Comparison of ENCODE assay signal across 23 mouse cellular contexts in the genomic region with DNA sequence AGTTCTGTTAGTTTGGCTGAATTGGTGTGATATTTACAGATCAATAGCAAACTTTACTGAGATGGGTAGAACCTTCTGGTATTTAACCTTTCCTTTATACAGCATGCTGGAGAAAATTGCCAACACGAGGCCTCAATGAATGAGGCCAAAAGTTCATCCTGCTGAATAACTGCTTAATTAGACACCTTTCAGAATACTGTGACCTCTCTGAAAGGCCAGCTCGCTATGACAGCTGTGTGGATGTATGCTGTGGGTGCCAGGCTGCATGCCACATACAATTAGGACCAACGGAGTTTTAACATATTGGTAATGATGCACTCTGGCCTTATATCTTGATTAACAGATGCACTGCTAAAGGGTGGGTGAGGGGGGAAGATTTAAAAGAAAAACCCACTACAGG.
DNase-seq lines count a peak whose midpoint lies in the region; ATAC-seq and TF ChIP-seq lines count a peak whose summit lies in the region.
"Had no signal": no experiment of that assay in that cellular context is flagged by ENCODE, and none has a peak within 500 bp of the region (broad histone marks: within the 10 kb centered on the region; RNA-seq: fewer than 3 reads in every experiment).

No protein-coding gene starts in this region.

- no peaks in the 10 kb centered on the region for H3K9me3 ChIP-seq in forebrain, embryonic 12.5 days
- no peaks in the 10 kb centered on the region for H3K9me3 ChIP-seq in forebrain, embryonic 15.5 days
- H3K9me3 ChIP-seq: embryonic facial prominence, embryonic 10.5 days; embryonic facial prominence, embryonic 12.5 days had no signal

- no peak overlapping the region for H3K9ac ChIP-seq in forebrain, embryonic 12.5 days
- H3K9ac ChIP-seq in forebrain, embryonic 15.5 days (replicated peaks): no peak overlapping the region
- H3K9ac ChIP-seq: embryonic facial prominence, embryonic 12.5 days; forebrain, postnatal 0 days had no signal

- WGBS in forebrain, embryonic 12.5 days: 32% methylated on average over 3 of the region's 3 CpGs
- 21% methylated on average over 3 of the region's 3 CpGs for WGBS in forebrain, embryonic 15.5 days

- peak; percentile 61; the same call in 1 of the 2 replicates for ATAC-seq in forebrain, embryonic 12.5 days (ENCODE audit: low FRiP score)
- ATAC-seq in forebrain, embryonic 15.5 days (replicated peaks): no peak
- ATAC-seq: activated CD4-positive, CD25-positive, alpha-beta regulatory T cell, adult 4 months; CD4-positive, CD25-positive, alpha-beta regulatory T cell, adult 4 months; forebrain, postnatal 0 days; Patski had no signal

- H3K36me3 ChIP-seq in forebrain, embryonic 12.5 days (replicated peaks): no peaks in the 10 kb centered on the region
- no peaks in the 10 kb centered on the region for H3K36me3 ChIP-seq in forebrain, embryonic 15.5 days
- H3K36me3 ChIP-seq: embryonic facial prominence, embryonic 10.5 days; embryonic facial prominence, embryonic 12.5 days; G1E had no signal

- DNase-seq in layer of hippocampus, adult 2 months (ENCODE audit: low spot score in 2 of 2): no peak
- DNase-seq in layer of hippocampus, adult 9-11 months: no peak
- DNase-seq in brain, embryonic 14.5 days (ENCODE audit: low read depth): peak; percentile 52
- DNase-seq in retina, postnatal 1 day: peak; percentile 38
- DNase-seq in thymus, postnatal 0 days (ENCODE audit: low spot score): no peak
- DNase-seq: adrenal gland, adult 8-10 months; adrenal gland, postnatal 14 days; adrenal gland, postnatal 36 days; B cell, adult 2 months; cerebellum, adult 11 months; cerebellum, adult 18-20 months; cerebellum, adult 9-10 months; cerebellum, postnatal 10 days; cerebellum, postnatal 25 days; forebrain, postnatal 0 days had no signal

- no peak for TF ChIP-seq POLR2A in brain, embryonic 14.5 days (IDR thresholded peaks at IDR 0.05; ENCODE audit: borderline replicate concordance, extremely low read depth, insufficient read depth, insufficient read length, poor library complexity, severe bottlenecking)

- no peaks in the 10 kb centered on the region for H3K27me3 ChIP-seq in forebrain, embryonic 12.5 days
- H3K27me3 ChIP-seq in forebrain, embryonic 15.5 days: no peaks in the 10 kb centered on the region
- H3K27me3 ChIP-seq: embryonic facial prominence, embryonic 12.5 days; Patski had no signal

- H3K27ac ChIP-seq in forebrain, embryonic 12.5 days: no peak overlapping the region
- no peak overlapping the region for H3K27ac ChIP-seq in forebrain, embryonic 15.5 days (replicated peaks)
- peak overlapping the region; percentile 32; the same call in 1 of the 2 replicates for H3K27ac ChIP-seq in layer of hippocampus, adult 2 months
- H3K27ac ChIP-seq: embryonic facial prominence, embryonic 10.5 days; embryonic facial prominence, embryonic 12.5 days had no signal

- no peak overlapping the region for H3K4me2 ChIP-seq in forebrain, embryonic 12.5 days
- H3K4me2 ChIP-seq in forebrain, embryonic 15.5 days (replicated peaks): no peak overlapping the region
- H3K4me2 ChIP-seq: embryonic facial prominence, embryonic 12.5 days had no signal

- no peak overlapping the region for H3K4me3 ChIP-seq in forebrain, embryonic 12.5 days (replicated peaks)
- no peak overlapping the region for H3K4me3 ChIP-seq in forebrain, embryonic 15.5 days
- no peak overlapping the region for H3K4me3 ChIP-seq in layer of hippocampus, adult 2 months
- H3K4me3 ChIP-seq: embryonic facial prominence, embryonic 10.5 days; embryonic facial prominence, embryonic 12.5 days had no signal

- peaks cover 3% of the 10 kb centered on the region for H3K4me1 ChIP-seq in forebrain, embryonic 12.5 days
- H3K4me1 ChIP-seq in forebrain, embryonic 15.5 days: peaks cover 12% of the 10 kb centered on the region
- H3K4me1 ChIP-seq: embryonic facial prominence, embryonic 12.5 days had no signal

- TF ChIP-seq CTCF in layer of hippocampus, adult 2 months (conservative IDR thresholded peaks at IDR 0.05): no peak
- no peak for TF ChIP-seq CTCF in brain, embryonic 14.5 days (IDR thresholded peaks at IDR 0.05; ENCODE audit: borderline replicate concordance, extremely low read depth, insufficient read depth, insufficient read length)

Comparison
In these comparisons a context has a peak if more than half of its experiments do, and no peak if none do; other contexts are left out.
1. DNase-seq: peak in brain, embryonic 14.5 days (single experiment) and retina, postnatal 1 day (single experiment); none in layer of hippocampus, adult 2 months (0 of 2), layer of hippocampus, adult 9-11 months (single experiment) and thymus, postnatal 0 days (single experiment).